Mouse (Mus musculus): Measurements from ENCODE around the gene Dnal1. TPM values are rescaled to one million over a fixed set of nuclear protein-coding genes. Genes with fewer than 3 reads are reported as not detected.

Gene Dnal1
- polyA plus RNA-seq, 1 experiment, result 8.2 TPM

DNA sequence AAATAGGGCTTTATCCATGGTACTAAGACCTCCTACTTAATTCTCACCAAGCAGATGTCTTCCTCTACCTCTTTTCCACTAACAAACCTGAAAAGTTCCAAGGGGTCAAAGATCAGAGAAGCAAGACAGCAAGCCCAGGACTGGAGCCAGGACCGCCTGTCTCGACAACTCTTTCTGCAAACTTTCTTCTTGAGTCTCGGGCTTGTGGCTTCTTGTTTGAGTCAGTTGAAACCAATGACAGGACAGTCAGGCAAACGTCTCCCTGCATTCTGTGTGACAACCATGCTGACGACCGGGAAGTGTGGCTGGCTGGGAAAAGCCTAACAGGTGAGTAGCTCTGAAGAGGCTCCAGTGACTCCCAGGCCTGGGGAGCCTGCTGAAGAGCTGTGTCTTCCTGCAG, 71.4 kb downstream of the Dnal1 start:
- no peaks in the 10 kb centered on the region for H3K27me3 ChIP-seq (ENCODE audit: control insufficient read depth, insufficient read depth, low read length)
- TF ChIP-seq CTCF (IDR thresholded peaks at IDR 0.05; ENCODE audit: control insufficient read depth, insufficient read depth, insufficient replicate concordance, low read depth, low read length), result no peak
- TF ChIP-seq POLR2A (IDR thresholded peaks at IDR 0.05; ENCODE audit: control insufficient read depth, low read depth, low read length), result no peak
- H3K36me3 ChIP-seq (ENCODE audit: control insufficient read depth, insufficient read depth, low read length), result no peaks in the 10 kb centered on the region
- no peak overlapping the region for H3K4me3 ChIP-seq (ENCODE audit: control insufficient read depth, low read depth, low read length)
- peaks cover 3% of the 10 kb centered on the region for H3K4me1 ChIP-seq (ENCODE audit: control insufficient read depth, insufficient read depth, low read length)
- H3K27ac ChIP-seq (ENCODE audit: control insufficient read depth, insufficient read depth, low read depth, low read length), result no peak overlapping the region

DNA sequence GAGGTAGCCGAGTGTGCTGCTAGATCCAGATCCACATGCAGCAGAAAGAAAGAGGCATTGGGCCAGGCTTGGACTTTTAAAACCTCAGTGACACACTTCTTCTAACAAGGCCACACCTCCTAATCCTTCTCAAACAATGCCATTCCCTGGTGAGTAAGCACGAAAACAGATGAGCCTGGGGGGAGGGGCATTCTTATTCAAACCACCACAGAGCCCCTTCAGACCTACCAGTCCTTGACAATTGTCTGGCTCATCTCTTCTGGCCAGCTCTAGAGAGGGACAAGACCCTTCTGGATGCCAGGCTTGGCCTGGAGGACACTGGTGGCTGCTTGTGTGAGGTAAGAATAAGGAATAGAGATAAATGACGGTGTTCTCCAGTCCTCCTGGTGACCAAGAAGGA, 72.4 kb downstream of the Dnal1 start:
- Histone ChIP-seq H3K36me3 (ENCODE audit: control insufficient read depth, insufficient read depth, low read length) (no peaks in the 10 kb centered on the region), H3K27me3 (ENCODE audit: control insufficient read depth, insufficient read depth, low read length) (no peaks in the 10 kb centered on the region), H3K4me3 (ENCODE audit: control insufficient read depth, low read depth, low read length) (no peak overlapping the region), H3K4me1 (ENCODE audit: control insufficient read depth, insufficient read depth, low read length) (no peaks in the 10 kb centered on the region; the same call in 1 of the 2 replicates), H3K27ac (ENCODE audit: control insufficient read depth, insufficient read depth, low read depth, low read length) (no peak overlapping the region)
- TF ChIP-seq POLR2A (IDR thresholded peaks at IDR 0.05; ENCODE audit: control insufficient read depth, low read depth, low read length), result no peak
- TF ChIP-seq CTCF (IDR thresholded peaks at IDR 0.05; ENCODE audit: control insufficient read depth, insufficient read depth, insufficient replicate concordance, low read depth, low read length), result no peak

DNA sequence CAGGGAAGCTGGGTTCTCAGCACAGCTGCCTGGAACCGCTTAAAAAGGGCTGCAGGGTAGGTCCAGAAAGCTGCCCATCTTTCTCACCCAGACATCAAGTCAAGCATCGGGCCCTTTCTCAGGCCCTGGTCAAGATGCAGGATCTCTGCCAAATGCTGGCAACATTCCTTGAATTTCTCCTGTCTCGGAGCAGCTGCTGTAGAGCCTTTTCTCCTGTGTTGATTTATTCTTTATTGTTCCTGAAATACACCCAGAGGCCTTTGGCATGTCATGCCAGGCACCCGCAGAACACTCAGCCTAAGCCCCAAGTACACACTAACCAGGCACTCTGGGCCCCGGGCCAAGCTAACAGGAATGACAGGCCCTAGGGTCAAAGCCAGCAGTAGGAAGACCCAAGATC, 72.8 kb downstream of the Dnal1 start:
- H3K27me3 ChIP-seq (ENCODE audit: control insufficient read depth, insufficient read depth, low read length), result no peaks in the 10 kb centered on the region
- peaks cover under 1% of the 10 kb centered on the region; the same call in 1 of the 2 replicates for H3K4me1 ChIP-seq (ENCODE audit: control insufficient read depth, insufficient read depth, low read length)
- no peak overlapping the region for H3K4me3 ChIP-seq (ENCODE audit: control insufficient read depth, low read depth, low read length)
- H3K27ac ChIP-seq (ENCODE audit: control insufficient read depth, insufficient read depth, low read depth, low read length), result no peak overlapping the region
- TF ChIP-seq POLR2A (IDR thresholded peaks at IDR 0.05; ENCODE audit: control insufficient read depth, low read depth, low read length) (no peak), CTCF (IDR thresholded peaks at IDR 0.05; ENCODE audit: control insufficient read depth, insufficient read depth, insufficient replicate concordance, low read depth, low read length) (no peak)
- no peaks in the 10 kb centered on the region for H3K36me3 ChIP-seq (ENCODE audit: control insufficient read depth, insufficient read depth, low read length)

DNA sequence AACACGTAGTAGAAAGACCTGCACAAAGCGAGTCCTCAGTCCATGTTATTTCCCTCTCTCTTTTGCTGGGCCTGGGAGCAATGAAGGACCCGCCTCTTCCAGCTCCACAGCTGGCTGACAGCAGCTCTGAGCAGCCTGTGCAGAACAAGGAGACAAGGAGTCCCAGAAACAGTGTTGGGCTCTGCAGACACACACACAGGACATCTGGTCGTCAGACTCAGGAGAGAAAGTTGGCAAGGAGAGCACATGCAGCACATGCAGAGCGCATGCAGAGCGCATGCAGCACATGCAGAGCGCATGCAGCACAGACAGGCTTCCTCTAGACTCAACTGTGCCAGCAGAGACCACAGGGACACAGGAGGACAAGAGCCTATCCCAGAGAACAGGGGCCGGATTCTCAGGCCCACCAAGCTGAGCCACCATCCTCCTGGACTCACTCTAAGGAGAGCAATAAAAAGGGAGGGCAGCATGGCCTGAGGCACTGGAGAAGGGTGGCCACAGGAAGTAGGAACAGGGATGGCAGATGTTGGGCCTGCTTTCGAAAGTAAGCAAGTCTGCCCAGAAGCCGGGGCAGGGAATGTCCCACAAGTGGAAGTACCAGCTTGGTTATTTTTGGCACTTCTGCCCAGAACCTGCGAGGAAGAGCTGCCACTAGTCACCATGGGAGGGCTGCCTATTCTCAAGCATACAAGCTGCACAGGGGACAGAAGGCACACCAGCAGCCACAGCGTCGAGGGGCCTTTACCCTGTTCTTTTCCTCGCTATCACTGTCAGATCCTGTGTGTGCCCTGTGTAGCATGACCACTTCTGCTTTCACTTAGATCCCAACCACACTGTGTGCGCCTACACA, 73.8 kb downstream of the Dnal1 start:
- Histone ChIP-seq H3K4me3 (ENCODE audit: control insufficient read depth, low read depth, low read length) (no peak overlapping the region), H3K27ac (ENCODE audit: control insufficient read depth, insufficient read depth, low read depth, low read length) (no peak overlapping the region), H3K36me3 (ENCODE audit: control insufficient read depth, insufficient read depth, low read length) (no peaks in the 10 kb centered on the region), H3K27me3 (ENCODE audit: control insufficient read depth, insufficient read depth, low read length) (no peaks in the 10 kb centered on the region), H3K4me1 (ENCODE audit: control insufficient read depth, insufficient read depth, low read length) (peaks cover 7% of the 10 kb centered on the region)
- TF ChIP-seq CTCF (IDR thresholded peaks at IDR 0.05; ENCODE audit: control insufficient read depth, insufficient read depth, insufficient replicate concordance, low read depth, low read length) (no peak), POLR2A (IDR thresholded peaks at IDR 0.05; ENCODE audit: control insufficient read depth, low read depth, low read length) (no peak)

DNA sequence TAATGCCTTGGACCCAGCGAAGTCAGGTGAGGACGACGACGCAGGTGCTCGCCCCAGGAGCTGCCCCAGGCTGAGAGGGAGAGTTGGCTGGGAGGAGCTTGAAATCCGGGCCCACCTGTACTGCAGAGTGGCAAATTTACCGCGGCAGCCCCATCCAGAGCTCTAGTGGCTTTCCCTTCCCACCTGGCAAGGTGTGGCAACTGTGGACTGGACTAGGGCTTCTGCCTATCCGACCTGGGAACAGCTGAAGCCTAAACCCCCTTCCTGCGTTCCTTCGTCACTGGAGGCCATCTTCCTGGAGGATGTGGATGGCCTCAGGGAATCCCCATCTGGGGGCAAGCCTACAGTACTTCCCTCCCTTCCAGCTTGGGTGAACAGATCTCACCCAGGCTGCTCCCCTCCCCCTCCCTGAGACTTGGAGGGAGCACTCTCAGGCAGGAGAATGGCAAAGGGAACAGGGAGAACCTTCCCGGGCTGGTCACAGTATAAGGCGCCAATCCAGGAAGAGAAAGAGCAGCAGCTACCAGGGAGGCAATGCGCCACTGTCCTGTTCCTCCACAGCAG, 74.8 kb downstream of the Dnal1 start:
- H3K4me1 ChIP-seq (ENCODE audit: control insufficient read depth, insufficient read depth, low read length), result peaks cover 15% of the 10 kb centered on the region
- H3K27ac ChIP-seq (ENCODE audit: control insufficient read depth, insufficient read depth, low read depth, low read length), result no peak overlapping the region
- H3K36me3 ChIP-seq (ENCODE audit: control insufficient read depth, insufficient read depth, low read length), result no peaks in the 10 kb centered on the region
- TF ChIP-seq POLR2A (IDR thresholded peaks at IDR 0.05; ENCODE audit: control insufficient read depth, low read depth, low read length) (no peak), CTCF (IDR thresholded peaks at IDR 0.05; ENCODE audit: control insufficient read depth, insufficient read depth, insufficient replicate concordance, low read depth, low read length) (no peak)
- no peaks in the 10 kb centered on the region for H3K27me3 ChIP-seq (ENCODE audit: control insufficient read depth, insufficient read depth, low read length)
- H3K4me3 ChIP-seq (ENCODE audit: control insufficient read depth, low read depth, low read length), result no peak overlapping the region

DNA sequence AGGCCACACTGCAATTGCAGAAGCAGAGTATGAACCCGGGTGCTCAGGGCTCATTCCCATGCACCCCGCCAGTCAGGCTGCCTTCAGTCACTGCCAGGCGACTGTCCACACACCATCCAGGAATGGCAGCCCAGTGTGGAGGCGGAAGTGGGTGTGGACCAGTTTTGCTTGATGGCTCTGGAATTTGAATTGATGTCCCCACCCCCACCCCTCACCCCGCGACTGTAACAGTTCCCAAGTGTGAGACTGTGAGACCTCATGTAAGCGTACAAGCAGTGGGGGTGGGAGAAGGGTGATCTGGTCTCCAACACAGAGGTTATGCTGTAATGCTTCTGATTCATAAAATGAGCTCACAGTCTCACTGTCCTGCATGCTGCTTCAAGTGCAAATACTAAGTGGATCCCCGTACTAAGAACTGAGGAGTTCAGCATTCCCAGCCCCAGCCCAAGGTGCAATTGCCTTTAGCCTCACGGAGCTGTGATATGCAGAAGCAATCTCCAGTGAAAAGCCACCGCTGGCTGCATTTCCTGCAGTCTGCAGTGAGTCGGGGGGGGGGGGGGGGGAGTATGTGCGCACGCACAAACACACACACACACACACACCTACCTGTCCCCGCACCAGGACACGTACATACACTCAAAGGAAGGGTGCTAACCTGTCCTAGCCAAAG, 76.1 kb downstream of the Dnal1 start:
- peaks cover 15% of the 10 kb centered on the region for H3K4me1 ChIP-seq (ENCODE audit: control insufficient read depth, insufficient read depth, low read length)
- no peak overlapping the region for H3K4me3 ChIP-seq (ENCODE audit: control insufficient read depth, low read depth, low read length)
- no peak for TF ChIP-seq CTCF (IDR thresholded peaks at IDR 0.05; ENCODE audit: control insufficient read depth, insufficient read depth, insufficient replicate concordance, low read depth, low read length)
- no peak for TF ChIP-seq POLR2A (IDR thresholded peaks at IDR 0.05; ENCODE audit: control insufficient read depth, low read depth, low read length)
- H3K36me3 ChIP-seq (ENCODE audit: control insufficient read depth, insufficient read depth, low read length), result no peaks in the 10 kb centered on the region
- H3K27me3 ChIP-seq (ENCODE audit: control insufficient read depth, insufficient read depth, low read length), result no peaks in the 10 kb centered on the region
- H3K27ac ChIP-seq (ENCODE audit: control insufficient read depth, insufficient read depth, low read depth, low read length), result no peak overlapping the region

DNA sequence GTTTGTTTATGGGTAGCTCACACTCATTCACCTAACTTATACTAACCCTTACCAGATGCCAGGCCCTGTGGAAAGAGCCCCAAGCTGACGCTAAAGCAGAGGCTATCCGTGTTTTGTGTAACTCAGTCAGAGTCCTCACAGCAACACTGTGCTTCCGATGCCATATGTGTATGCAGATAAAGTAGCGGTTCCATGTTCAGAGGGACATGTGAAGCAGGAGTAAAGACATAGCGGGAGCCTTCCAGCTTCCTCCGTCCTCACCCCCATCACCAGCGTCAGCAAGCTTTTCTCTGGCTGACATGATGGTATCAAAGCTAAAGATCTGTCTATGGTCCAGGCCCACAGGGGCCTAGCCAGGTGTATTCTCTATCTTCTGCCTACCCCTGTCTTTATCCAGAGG, 77.0 kb downstream of the Dnal1 start:
- H3K27ac ChIP-seq (ENCODE audit: control insufficient read depth, insufficient read depth, low read depth, low read length), result no peak overlapping the region
- no peaks in the 10 kb centered on the region for H3K27me3 ChIP-seq (ENCODE audit: control insufficient read depth, insufficient read depth, low read length)
- no peaks in the 10 kb centered on the region for H3K36me3 ChIP-seq (ENCODE audit: control insufficient read depth, insufficient read depth, low read length)
- no peak overlapping the region for H3K4me3 ChIP-seq (ENCODE audit: control insufficient read depth, low read depth, low read length)
- H3K4me1 ChIP-seq (ENCODE audit: control insufficient read depth, insufficient read depth, low read length), result peaks cover 15% of the 10 kb centered on the region
- TF ChIP-seq POLR2A (IDR thresholded peaks at IDR 0.05; ENCODE audit: control insufficient read depth, low read depth, low read length), result no peak
- TF ChIP-seq CTCF (IDR thresholded peaks at IDR 0.05; ENCODE audit: control insufficient read depth, insufficient read depth, insufficient replicate concordance, low read depth, low read length), result no peak
